Mouse (Mus musculus): ENCODE data around the gene Pnn. TPM values are rescaled to one million over a fixed set of nuclear protein-coding genes. Genes with fewer than 3 reads are reported as not detected.

Pnn gene
- total RNA-seq, 2 experiments from 2014 or later, result 32.4 to 41.1 TPM

GRCm38 (mm10) chr12:59072286-59072685, 5.6 kb downstream of the Pnn start:
- no peak for DNase-seq (ENCODE audit: low spot score in 2 of 2)

GRCm38 (mm10) chr12:59074052-59074451, 7.4 kb downstream of the Pnn start:
- DNase-seq (ENCODE audit: low spot score in 2 of 2), result no peak

- DNase-seq (ENCODE audit: low spot score in 2 of 2), result no peak
Measured at GRCm38 (mm10) chr12:59076996-59077395, 10.3 kb downstream of the Pnn start.

- no peak for DNase-seq (ENCODE audit: low spot score in 2 of 2)
Measured at GRCm38 (mm10) chr12:59077883-59078282, 11.2 kb downstream of the Pnn start.

- DNase-seq (ENCODE audit: low spot score in 2 of 2), result no peak
Measured at GRCm38 (mm10) chr12:59080461-59080860, 13.8 kb downstream of the Pnn start.

- no peak for DNase-seq (ENCODE audit: low spot score in 2 of 2)
Measured at GRCm38 (mm10) chr12:59084446-59084845, 17.8 kb downstream of the Pnn start.

- no peak for DNase-seq (ENCODE audit: low spot score in 2 of 2)
Measured at GRCm38 (mm10) chr12:59086171-59086570, 19.5 kb downstream of the Pnn start.

- no peak for DNase-seq (ENCODE audit: low spot score in 2 of 2)
Measured at GRCm38 (mm10) chr12:59093543-59093942, 26.9 kb downstream of the Pnn start.

- no peak for DNase-seq (ENCODE audit: low spot score in 2 of 2)
Measured at GRCm38 (mm10) chr12:59095104-59096025, 28.7 kb downstream of the Pnn start, which contains the start of gene Mia2. Gene Mia2 (plus strand): TSS chr12:59095799.

GRCm38 (mm10) chr12:59104771-59105170, 38.1 kb downstream of the Pnn start:
- no peak for DNase-seq (ENCODE audit: low spot score in 2 of 2)

GRCm38 (mm10) chr12:59105914-59106313, 39.2 kb downstream of the Pnn start:
- no peak for DNase-seq (ENCODE audit: low spot score in 2 of 2)

GRCm38 (mm10) chr12:59106491-59106890, 39.8 kb downstream of the Pnn start:
- no peak for DNase-seq (ENCODE audit: low spot score in 2 of 2)

GRCm38 (mm10) chr12:59107926-59108325, 41.2 kb downstream of the Pnn start:
- no peak for DNase-seq (ENCODE audit: low spot score in 2 of 2)

GRCm38 (mm10) chr12:59117184-59117583, 50.5 kb downstream of the Pnn start:
- no peak for DNase-seq (ENCODE audit: low spot score in 2 of 2)

Other genes with a start within 250 kb of the Pnn start
- gene Sec23a, start 54.9 kb upstream of the Pnn start, total RNA-seq (2021), result 10 to 100 TPM; 67.4 to 71.8 TPM
- gene Gemin2, start 53.5 kb upstream of the Pnn start, total RNA-seq (2021), result 1 to 10 TPM; 8.1 to 8.3 TPM
- 10 to 100 TPM; 40.8 to 44.7 TPM for gene Trappc6b, start 5.4 kb upstream of the Pnn start, total RNA-seq (2021)
- gene Mia2, start 28.9 kb downstream of the Pnn start, total RNA-seq (2021), result 10 to 100 TPM; 53.0 to 68.1 TPM
- 1 to 10 TPM; 6.9 to 7.4 TPM for gene Fbxo33, start 152.8 kb downstream of the Pnn start, total RNA-seq (2021)

Data from gastrocnemius, postnatal 4 days (tissue).